Mouse (Mus musculus) thymus, postnatal 25 days (tissue): ENCODE results near the gene Kidins220.

Experiments
- DNase-seq: peaks from one replicate; pipeline ENCODE4 v3.0.0; 2022

The Kidins220 gene

DNA sequence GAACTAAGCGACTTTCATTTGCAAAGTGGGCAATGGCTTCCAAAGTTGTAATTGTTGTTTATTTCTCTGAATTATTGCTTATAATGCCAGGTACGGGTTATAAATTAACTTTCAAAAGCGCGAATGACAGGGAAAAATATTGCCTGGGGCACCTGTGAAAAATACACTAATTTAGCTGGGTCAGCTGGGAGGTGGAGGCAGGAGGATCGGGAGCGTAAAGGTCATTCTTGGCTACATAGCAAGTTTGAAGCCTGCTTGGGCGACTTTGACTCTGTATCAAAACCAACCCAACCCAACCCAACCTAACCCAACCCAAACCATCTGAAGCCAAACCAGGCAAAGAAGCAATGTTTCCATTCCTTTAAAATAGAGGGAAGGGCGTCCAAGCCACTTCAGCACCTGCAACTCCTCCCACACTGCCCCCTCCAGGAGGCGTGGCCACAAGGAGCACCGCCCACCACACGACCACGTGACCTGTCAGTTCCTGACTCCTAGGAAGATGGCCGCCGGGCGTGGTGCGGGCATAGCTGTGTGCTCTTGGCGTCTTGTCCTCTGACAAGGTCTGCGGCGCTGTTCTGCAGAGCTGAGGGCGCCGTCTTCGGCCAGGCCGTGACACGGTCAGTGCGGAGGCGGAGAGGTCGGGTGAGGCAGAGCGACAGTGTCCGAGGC lies at the start of gene Kidins220:
TSS of gene Kidins220 (plus strand) at position 480 of the 669 bp plus-strand sequence.
- DNase-seq: peak; percentile 97

DNA sequence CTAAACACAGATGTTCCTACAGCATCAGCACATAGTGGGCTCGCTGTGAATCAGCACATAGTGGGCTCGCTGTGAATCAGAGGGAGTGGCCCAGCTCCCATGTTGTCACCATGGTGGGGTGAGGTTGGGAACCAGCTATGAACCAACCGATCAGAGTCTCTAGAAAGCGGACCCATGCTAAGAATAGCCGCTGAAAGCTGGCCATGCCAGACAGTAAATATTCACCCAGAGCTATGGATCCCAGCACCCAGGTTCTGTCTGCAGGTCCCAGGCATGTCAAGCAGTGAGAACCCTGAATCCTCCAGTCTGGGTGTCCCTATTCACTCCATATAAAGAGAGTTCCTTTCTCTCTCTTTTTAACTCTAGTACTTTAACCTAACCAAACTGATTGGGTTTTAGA lies 49.4 kb upstream of the Kidins220 start:
- no peak for DNase-seq

DNA sequence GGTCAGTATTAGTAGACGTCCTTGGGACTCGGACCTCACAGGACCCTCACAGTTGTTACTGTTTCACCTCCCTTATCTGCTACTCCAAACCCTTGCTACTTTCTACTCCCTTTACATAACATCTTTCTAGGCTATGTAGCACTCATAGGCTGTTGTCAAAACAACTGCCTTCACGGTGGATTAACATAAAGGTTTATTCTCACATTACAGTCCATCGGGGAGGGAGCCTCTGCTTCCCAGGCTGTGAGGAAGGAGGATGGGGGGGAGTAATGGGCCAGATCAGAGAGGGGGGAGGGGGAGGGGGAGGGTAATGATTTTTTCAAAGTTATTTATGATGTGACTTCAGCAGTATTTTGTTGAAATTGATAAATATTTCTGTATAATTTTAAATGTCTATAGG lies 49.0 kb upstream of the Kidins220 start:
- no peak for DNase-seq

DNA sequence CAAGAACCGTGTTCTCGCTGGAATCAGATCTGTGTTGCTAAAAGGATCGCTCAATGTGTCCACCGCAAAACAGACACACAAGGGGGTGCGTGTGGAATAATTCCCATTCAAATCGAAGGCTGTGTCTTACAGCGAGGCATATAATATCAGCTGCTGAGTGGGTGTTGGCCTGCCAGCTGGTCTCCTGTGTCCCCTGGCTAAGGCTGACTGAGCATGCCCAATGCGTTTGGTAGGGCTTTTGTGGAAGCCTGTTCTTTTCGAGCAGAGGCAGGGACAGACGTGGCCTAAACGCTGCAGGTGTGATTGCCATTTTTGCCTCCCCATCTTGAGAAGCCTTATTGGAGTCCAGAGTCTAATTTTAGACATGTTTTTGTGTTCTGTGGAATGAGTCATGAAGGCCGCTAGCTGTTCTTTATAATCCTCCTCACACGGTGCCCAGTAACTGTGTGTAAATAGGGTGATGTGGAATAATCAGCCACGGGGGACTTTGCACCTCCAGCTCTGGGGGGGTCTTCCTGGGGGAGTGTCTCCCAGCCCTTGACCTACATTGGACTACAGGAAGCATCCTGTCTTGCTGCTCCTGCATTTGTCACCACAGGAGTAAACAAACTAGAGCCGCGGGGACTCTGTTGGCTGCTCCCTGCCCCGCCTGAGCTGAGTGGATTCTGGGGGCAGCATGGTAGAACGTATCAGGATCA lies 46.5 kb upstream of the Kidins220 start:
- no peak for DNase-seq

DNA sequence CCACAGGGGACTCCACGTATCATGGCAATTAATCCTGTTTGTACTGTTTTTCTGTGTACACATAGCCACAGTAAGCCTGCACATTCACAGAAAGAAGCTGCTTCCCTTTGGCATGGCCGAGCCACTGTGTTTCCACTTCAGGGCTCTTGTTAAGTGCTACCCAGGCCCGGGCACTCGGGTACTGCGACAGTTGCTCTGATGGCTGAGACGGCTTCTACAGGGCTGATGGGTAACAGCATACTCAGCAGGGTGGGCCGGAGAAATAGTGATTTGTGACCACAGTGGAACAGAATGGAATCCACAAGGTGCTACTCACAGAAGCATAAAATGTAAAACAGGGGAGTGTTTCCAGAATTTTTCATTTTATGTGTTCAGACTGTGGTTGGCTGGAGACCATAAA lies 45.7 kb upstream of the Kidins220 start:
- DNase-seq: no peak

DNA sequence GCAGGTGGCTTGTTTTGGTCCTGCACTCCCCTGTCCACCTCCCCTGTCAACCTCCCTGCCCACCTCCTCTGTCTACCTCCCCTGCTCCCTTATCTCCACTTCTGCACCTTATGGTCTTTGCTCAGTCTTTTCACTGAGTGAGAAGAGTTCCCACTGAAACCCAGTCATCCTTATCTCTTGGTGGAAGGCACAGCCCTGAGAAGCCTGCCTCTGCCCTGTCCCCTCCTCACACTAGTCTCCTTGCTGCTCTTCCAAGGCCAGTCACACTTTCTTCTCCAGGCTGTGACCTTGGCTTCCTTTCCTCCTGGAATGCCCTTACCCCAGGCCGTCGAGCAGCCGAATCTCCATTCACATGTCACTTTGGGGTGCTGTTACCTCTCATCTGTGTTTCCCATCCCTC lies 44.0 kb upstream of the Kidins220 start:
- DNase-seq: no peak

DNA sequence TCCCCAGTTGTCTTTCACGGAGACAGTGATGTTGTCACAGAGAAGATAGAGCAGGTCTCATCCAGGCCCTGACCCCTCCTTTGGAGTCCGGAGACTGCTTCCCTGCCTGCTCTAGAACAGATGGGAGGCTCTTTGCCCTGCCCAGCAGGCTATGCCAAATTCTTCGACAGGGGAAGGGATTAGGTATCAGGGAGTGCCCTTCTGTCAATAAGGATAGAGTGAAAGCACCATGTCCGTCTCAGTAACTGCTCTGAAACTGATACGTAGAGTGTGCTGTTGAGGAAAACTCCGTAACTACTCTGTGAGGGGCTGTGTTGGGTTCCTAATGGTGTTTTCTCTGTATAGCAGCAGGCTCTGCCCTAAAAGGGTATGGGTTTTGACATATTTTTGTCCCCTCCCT lies 42.6 kb upstream of the Kidins220 start:
- no peak for DNase-seq

DNA sequence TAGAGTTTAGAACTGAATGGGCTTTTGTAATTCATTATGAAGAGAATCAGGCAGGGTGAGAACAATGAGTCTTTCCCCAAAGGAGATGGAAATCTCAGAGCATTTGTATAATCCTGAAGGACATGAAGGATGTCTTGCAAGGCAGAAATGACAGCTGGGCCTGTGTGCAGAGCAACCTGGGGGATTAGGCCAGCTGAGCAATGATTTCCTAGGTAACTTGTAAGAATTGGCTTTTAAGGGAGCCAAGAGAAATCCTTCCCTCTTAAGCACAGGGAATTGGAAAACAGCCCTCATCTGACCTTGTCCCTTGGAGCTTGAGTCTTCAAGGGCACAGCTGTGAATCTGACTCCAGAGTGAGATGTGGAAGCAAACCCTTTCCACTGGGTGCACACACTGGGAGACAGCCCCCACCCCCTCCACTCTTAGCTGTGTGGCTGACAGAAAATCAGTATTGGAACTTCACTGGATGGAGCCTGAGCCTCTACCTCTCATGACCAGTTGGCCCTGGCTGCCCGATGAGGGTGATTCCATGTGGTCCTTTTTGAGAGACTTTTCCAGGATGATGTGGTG lies 41.4 kb upstream of the Kidins220 start:
- no peak for DNase-seq

DNA sequence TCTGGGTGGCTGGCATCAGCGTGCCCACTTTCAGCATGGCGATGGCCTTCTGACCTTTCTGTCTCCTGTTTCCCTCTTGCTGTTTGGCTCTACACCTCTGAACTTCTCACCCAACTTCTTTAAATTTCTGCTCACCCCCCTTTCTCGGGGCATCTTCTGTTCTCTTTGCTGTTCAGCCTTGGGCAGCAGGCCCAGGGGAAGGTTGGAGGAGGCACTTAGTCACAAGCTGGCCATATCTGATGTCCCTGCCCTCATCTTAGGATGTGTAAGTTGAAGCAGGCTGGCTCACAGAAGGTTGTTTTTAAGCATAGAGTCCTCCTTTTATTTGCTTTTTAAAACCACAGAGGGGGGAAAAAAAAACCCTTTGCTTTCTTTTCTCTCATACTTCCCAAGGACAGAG lies 40.7 kb upstream of the Kidins220 start:
- DNase-seq: no peak

DNA sequence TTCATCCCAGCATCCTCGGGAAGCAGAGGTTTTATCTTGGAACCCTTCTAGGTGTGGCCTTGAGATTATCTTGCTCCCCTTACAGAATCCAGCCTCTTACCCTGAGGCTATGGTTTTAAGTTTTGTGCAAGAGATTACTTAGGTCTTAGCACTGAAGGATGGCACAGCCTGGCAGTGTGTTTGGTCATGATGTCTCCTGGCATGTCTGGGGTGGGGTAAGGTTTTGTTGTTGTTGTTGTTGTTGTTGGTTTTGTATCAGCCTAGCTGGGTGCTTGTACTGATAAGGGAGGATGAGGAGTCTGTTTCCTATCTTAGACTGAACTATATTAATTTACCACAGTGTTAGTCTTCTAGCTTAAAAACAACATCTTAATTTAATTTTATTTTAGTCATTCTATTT lies 38.4 kb upstream of the Kidins220 start:
- DNase-seq: no peak

DNA sequence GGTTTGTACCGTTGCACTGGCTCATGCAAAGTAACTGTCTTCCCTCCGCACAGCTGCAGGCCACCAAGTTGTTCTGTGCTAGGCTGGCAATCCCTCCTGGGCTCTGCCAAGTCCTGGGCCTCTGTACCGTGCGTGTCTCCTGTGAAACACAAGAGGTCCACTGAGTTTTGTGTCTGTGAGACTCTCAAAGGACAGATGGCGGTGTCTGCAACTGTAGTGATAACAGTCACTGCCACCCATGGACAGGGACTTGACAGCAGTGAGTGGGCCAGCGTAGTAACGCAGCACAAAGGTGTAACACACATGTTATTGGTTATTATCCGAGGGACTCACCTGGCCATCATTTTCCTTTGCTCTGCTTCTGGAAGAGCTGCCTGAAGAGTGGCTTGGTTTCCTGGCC lies 35.4 kb upstream of the Kidins220 start:
- DNase-seq: no peak

DNA sequence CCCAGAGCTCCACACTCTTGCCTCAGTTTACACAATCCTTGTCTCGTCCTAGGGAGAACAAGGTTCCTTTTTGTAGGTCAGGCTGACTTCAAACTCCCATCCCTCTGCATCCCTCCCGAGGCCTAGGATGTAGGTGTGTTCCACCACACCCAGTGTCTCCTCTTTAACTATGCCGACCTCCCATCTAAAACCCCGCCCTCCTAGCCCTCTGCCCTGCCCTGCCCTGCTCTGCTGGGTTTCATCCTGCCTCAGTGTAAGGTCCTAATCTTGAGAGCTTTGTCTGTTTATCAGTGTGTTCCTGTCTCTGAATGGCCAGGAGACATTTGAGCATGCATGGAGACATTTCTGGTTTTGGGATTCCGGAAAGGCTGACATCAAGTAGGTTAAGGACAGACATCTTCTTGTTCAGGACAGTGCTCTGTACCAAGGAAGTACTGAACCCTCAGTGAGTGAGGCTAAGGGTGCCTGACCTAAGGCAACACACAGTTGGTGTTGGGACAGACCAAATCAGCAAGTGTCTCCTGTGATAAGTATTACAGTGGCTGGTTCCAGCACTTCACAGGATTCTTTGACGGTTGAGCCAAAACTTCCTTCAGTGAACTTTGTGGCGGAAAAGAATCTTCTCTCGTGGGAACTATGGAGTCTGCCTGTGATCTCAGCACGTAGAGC lies 32.0 kb upstream of the Kidins220 start:
- DNase-seq: no peak

DNA sequence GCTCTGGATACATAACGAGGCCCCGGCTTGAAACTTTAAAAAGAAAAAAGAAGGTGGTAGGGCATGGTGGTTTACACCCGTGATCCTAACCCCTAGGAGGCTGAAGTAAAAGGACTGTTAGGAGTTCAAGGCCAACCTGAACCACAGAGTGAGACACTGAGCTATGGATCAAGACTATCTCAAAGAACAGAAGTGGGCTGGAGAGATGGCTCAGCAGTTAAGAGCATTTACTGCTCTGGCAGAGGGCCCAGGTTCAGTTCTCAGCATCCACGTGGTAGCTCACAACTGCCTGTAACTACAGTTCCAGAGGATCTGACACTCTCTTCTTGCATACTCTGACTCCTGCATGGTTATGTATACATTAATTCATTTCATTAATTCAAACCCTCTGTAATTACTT lies 31.3 kb upstream of the Kidins220 start:
- DNase-seq: no peak

DNA sequence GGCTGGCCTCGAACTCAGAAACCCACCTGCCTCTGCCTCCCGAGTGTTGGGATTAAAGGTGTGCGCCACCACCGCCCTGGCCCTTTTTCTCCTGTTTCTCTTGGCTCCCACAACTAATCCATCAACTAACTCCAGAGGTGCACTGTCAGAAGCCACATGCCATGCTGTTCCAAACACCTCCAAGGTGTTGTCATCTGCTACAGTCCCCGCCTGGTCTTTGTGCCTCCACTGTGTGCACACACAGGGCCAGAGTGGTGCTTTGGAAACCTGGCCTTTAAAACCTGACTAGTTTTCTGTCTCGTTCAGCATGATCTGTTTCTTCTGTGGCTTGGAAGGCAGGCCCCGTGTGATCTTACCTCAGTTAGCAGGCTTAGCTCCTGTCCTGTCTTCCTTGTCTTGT lies 30.1 kb upstream of the Kidins220 start:
- no peak for DNase-seq

DNA sequence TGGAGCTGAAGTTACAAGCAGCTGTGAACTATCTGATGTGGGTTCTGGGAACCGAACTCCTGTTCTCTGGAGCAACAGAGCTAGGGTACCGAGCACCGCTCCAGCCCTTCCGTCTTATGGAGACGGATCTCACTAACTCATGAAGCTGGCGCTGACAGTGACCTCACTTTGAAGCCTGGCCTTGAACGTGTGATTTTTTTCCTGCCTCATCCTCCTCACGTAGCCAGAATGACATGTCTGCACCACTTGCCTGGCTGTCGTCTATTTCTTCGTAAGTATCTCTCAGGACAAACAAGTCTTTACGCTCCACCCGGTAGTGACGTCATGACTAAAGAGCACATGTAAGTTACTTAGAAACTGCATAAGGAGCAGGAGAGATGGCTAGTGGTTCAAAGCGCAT lies 27.7 kb upstream of the Kidins220 start:
- DNase-seq: no peak

DNA sequence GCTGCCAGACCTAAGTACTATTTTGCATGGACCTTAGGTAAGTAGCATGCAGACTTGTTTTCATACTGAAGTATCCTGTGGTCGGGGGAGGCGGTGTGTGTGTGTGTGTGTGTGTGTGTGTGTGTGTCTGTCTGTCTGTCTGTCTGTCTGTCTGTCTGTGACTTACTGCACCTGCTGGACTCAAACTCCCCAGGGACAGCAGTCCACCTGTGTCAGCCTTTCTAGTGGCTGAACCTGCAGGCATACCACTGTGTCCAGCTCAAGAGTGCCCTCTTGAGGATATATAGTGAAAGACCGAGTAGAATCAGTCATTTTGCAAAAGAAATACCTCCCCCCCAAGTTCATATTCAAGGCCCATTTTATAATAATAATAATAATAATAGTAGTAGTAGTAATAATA lies 26.4 kb upstream of the Kidins220 start:
- DNase-seq: peak; percentile 15

DNA sequence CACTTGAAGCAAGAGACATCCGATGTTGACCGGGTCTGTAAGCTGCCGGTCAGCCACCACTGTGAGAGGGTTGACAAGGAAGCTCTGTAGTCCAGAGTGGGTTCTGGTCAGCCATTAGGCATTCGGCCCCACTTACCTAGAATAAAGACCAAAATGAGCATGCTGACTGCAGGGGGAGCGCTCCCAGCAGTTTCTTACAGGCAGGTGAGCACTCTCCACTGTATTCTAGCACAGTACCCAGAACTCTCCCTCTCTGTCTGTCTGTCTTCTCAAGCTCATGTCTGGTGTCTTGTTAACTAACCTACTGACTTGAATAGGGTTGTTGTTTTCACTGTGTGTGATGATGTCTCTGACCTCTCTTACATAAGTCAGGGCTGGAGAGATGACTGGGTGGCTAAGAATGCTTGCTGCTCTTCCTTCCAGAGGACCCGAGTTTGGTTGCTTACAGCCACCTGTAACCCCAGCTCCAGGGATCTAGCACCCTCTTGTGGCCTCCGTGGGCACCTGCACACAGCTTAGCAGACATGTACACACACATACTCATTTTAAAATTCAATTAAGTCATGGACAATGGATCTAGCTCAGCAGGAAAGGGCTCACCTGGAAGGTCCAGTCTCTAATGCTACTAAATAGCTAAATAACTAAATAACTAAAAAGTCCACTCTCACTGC lies 24.2 kb upstream of the Kidins220 start:
- peak; percentile 18 for DNase-seq

DNA sequence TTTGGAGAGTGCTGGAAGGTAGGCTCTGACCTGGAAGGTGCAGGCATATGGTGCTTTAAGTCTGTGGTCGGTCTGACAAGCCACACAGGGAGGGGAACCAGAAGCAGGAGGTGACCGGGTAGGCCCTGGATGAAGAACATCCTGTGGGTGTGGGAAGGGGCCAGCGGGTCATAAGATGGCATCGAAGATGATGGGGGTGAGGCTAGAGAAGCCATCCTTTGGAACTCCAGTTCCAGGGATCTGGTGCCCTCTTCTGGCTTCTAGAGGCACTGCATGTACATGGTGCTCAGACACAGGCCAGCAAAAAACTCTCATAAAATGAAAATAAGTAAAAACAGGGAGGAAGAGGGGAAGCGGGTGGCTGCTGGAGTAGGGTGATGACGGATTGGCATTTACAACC lies 22.6 kb upstream of the Kidins220 start:
- peak; percentile 57 for DNase-seq

DNA sequence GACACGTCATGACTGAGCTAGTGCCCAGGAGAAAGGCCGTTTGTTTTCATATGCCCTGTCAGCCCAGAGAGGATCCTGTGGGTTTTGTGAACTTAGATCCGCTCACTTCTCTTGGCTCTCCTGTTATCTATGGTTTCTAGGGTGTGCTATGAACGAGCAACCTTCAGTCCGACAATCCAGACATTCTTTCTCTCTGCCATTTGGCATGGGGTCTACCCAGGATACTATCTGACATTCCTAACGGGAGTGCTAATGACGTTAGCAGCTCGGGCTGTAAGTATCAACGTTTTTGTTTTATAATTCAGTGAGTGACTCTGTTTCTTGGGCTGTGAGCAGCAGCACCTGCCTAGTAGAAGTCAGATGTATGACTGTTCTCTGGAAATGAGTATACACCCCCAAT lies 19.6 kb upstream of the Kidins220 start:
- DNase-seq: no peak

DNA sequence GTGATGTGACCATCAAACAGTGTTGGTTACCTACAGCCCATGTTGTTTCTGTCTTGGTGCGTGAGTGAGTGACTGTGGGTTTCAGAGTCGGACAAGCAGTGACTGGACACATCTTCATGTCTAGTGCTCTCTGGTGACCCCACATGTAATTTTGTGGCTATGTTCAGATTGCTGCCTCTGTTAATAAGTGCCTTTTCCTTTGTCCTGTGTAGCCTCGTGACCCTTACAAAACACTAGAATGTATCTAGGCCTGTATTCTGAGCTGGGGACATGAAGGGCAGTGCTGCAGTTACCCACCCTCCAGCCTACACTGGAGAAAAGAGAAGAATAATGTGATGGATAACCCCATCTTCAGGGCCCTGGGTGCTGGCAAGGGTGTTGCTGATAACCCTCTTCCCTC lies 16.2 kb upstream of the Kidins220 start:
- DNase-seq: no peak

DNA sequence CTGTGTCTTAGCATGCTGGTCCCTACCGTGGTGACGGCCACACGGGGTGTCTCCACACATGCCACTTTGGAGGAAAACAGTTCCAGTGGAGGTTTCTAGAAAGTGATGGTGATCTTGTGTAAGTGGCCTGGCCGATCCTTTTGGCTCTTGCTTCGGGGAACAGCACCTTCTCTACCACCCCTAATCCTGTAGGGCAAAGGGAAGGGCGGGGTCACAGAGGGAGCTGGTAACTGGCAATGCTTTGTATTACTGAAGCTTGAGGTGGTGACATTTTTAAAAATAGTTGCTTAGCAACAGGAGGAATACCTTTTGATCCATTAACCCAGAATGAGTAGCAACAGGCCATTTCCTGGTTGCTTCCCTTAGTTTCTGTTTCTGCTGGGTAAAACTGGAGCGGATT lies 12.9 kb upstream of the Kidins220 start:
- no peak for DNase-seq

DNA sequence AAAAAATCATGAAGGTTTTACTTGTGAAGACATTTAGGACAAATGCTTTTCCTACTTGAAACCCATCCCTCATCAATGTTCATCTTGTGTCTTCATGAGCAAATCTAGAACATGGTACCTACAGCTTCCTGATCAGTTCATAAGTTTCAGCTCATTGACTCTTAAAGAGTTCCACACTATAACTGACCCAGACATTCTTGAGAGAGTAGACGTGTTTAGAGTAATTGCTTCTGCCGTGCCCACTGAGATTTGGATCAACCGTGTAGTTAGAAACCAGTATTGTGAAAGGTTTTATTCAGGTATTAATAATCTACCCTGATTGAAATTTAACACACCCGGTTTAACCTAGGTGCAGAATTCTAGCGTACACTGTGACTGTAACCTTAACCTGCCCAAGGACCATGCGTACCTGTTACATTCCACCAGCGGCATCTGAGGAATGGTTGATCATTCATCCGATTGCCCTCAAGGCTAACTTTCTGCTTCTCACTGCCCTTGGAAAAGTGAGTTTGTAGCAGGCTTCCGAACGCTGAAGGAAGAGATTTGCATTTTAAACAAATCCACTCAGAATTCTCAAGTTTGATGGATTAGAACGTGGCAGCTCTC lies 12.3 kb upstream of the Kidins220 start:
- no peak for DNase-seq
